Mouse (Mus musculus) NIH3T3 (cell line): ENCODE measurements at regions not wholly inside any gene's neighbourhood (a gene's known extent, or its start where the extent isn't known, plus 50 kb on each side); places are given as distances from the start of the nearest gene placed in this dataset.

Experiments used
- DNase-seq: peaks from one replicate; pipeline ENCODE4 v3.0.0-alpha.2; 2012; ENCODE audit warnings: low read depth

GRCm38 (mm10) chr9:84295891-84296290 is 370.9 kb downstream of the Bckdhb start:
- DNase-seq = peak; percentile 19

DNA sequence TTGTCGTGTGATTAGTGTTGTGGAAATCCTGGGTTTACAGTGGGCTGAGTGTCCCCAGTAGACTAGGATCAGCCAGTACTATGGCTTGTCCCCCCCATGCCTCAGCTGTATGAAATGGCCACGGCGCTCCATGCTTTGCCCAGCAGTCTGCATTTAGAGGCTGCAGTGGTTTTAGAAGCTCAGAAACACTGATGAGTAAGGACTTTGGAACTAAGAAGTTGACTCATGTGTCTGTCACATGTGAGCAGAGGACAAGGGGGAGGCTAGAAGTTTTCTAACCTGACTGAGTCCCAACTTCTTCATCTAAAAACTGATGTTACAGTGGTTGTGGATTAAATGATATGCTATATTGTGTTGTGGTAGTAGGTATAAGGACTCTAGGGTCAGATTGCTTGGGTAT is 371.5 kb downstream of the Bckdhb start:
- peak; percentile 11 for DNase-seq

GRCm38 (mm10) chr9:84304398-84304797 is 379.5 kb downstream of the Bckdhb start:
- DNase-seq = no peak

DNA sequence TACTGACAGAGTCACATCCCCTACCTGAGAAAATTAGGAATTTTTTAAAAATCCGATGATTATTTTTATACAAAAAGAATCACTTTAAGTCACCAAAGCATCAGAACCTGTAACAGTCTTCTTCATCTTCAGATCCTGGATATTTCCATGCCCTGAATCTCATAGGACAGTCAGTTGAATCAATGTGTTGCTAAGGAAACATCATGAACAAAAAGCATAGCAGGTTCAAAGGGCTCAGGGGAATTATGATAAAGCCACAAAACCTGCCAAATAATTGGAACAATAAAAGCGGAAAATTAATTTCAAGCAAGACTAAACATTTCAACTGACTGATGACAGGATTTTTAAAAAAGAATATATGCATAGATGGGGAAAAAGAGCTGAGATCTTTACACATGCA is 393.9 kb downstream of the Bckdhb start:
- no peak for DNase-seq

GRCm38 (mm10) chr9:84319338-84319737 is 394.4 kb downstream of the Bckdhb start:
- no peak for DNase-seq

DNA sequence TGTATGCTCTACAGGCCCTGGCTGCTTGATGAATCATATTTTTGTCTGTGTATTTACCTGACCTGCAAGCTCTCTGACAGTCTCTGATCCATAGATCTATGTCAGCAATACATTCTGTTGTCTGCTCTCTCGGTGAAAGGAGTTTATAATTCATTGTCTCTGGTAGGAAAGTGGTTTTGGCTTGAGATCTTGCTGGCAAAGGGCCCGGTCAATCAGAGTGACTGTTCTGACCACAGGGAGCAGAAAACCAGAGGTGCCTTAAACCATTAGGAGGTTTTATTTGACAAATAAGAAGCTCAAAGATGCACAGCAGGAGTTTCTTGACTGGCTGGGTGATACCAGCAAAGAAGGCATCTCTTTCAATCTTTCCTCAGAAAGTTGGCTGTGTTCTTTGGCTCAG is 398.2 kb downstream of the Bckdhb start:
- peak; percentile 73 for DNase-seq

- no peak for DNase-seq
These were observed 406.2 kb downstream of the Bckdhb start for GRCm38 (mm10) chr9:84331083-84331602.

DNA sequence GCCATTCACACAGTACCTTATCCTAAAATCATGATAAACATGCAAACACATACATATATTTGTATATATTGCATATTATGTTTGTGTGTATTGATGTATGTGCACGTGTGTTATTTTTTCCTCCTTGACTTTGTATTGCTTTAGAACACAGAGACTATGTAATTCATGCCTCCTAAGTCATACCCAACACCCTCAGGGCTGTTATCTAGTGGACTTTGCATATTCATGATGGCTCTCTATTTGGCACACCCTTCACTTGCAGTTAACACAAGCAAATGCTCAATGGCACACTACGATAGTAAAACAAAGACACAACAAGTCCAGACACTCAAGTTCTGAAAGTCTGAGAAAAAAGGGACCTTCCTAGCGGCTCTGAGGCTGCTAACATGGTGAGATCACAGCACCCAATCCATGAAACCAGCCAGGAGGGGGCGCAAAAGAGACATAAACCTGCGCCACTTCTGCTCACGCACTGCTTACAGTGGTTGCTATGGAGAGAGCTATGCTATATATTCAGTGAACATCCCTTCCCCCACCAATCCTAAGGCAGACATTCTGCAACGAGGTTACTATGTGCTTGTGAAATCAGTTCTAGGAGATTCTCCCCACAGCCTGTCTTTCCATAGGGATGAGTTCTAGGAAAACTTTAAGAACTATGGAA is 418.6 kb downstream of the Bckdhb start:
- DNase-seq = peak; percentile 63

GRCm38 (mm10) chr9:84350223-84350622 is 425.3 kb downstream of the Bckdhb start:
- no peak for DNase-seq

DNA sequence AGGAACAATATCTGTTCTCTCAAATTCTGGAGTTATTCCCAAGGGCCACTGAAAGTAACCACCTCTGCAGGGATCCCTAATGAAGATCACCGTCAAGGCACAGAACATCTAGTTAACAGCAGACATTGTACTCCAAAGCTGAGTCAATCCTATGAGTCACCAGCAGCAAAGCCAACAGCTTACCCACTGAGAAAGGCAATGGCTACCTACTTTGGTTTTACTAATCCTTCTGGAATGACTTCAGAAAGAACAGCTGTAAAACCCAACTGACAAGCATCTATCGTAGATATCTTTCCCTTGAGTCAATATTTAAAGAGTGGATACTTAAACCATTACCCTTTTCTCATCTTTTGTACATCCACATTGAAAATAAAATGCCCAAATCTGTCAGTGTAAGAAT is 429.5 kb downstream of the Bckdhb start:
- DNase-seq = peak; percentile 69

- no peak for DNase-seq
These were observed 431.2 kb downstream of the Bckdhb start for GRCm38 (mm10) chr9:84356167-84356566.

DNA sequence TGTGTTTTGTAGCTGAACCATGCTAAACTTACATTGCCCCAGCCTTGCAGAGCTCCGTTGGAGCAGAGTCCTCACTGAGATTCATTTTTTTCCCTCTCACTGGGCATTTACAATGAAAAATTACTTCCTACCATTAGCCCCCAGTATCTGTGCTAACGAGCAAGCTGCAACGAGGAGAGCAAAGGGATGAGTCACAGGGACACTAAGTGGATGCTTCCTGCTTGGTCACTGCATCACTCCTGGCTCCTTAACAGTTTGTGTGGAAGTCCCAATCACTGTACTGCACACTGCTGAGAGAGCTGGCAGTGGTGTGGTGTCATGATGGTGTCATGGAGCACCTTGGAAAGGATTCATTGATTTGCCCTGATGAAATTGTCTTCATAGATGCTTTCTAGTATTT is 434.9 kb downstream of the Bckdhb start:
- DNase-seq = peak; percentile 15

GRCm38 (mm10) chr9:84360484-84360883 is 435.5 kb downstream of the Bckdhb start:
- DNase-seq = no peak

DNA sequence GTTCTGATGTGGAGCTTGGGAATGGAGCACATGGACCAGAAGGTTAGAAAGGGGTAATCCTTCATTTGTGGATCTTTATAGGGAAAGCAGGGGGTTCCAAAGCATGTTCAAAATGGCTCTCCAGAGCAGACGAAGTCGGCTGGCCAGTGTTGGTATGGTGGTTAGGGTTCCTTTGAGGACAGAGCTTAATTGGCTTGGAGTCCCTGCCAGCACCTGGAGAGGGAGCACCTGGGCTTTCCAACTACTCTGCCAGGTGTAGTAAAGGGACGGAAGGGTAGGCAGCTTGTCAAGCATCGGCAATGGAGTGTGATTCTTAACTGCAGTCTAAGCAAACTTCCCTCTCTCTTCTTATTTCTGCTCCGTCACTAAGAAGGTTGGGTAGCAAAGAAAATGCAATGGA is 438.5 kb downstream of the Bckdhb start:
- no peak for DNase-seq

- peak; percentile 4 for DNase-seq
These were observed 444.3 kb downstream of the Bckdhb start for GRCm38 (mm10) chr9:84369200-84369599.

DNA sequence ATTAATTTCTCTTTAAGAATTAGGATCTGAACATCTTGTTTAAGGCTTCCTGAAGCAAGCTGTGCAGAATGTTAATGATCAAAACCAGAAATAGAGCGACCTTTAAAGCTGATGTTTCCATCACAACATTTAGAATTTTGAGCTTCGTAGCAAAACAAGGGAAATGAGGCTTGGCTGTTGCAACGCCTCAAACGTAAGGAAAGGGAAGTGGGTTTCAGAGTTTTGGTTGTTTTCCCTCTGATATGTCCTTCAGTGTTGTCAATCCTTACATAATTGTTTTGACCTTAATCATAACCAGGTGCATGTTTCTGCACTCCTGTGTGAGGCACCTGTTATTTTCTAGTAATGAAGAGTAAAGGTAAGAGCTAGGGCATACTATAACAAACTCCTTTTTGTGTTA is 445.3 kb downstream of the Bckdhb start:
- no peak for DNase-seq

- DNase-seq = no peak
These were observed 450.8 kb downstream of the Bckdhb start for GRCm38 (mm10) chr9:84375746-84376145.

- no peak for DNase-seq
These were observed 451.7 kb downstream of the Bckdhb start for GRCm38 (mm10) chr9:84376621-84377020.

DNA sequence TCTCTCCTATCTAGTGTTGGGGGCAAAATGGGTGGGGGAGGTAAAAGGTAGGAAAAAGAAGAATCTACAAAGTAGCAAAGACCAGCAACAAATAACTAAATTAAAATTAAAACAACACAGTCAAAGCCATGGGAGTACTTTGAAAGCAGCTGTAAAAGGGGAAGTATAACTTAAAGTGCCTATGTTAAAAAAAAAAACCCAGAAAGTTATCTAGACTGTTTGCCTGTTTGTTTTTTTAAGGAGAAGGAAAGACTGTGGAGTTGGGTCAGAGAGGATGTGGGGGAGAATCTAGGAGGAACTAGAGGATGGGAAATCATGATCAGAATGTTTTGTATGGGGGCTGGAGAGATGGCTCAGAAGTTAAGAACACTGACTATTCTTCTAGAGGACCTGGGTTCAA is 457.0 kb downstream of the Bckdhb start:
- DNase-seq = no peak

- DNase-seq = no peak
These were observed 464.9 kb downstream of the Bckdhb start for GRCm38 (mm10) chr9:84389831-84390230.

GRCm38 (mm10) chr9:84394536-84395314 is 469.8 kb downstream of the Bckdhb start:
- peak; percentile 4 for DNase-seq

DNA sequence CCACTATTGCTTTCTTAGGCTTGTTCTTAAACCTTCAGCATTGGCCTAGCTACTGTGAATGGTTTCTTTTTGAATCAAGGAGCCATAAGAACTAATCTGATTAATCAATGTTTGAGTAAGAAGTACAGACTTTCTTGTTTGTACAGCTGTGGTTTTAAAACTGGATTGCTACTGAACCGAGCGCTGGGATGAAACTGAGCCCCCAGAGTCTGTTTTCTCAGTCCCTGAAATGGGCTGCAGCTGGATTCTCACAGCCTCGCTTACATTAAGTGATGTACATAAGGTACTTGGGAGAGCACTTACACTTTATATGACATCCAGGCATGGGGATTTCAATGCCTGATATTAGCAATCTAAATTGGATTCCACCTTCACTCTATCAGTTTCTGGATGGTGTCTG is 474.5 kb downstream of the Bckdhb start:
- DNase-seq = no peak
